In the genomic region with DNA sequence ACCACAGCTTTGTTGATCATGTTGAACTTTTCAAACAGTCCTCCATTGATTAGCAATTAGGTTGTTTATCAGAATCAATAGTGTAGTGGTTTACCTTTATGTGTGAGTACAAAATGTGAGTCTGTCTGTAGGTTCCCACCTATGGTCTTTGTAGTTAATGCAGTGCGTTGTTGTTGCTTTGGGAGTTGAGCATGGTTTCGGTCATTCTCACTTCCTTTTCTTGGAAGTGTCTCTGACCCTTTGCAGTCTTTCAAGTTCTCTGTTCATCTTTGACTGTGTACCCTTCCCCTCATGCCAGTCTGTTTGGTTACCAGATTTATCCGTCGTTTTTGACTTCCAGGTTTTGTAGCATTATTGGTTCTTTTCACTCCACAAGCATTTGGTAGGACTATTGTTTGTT, we compare ENCODE assay signal across 22 mouse cellular contexts.
DNase-seq lines count a peak whose midpoint lies in the region; ATAC-seq and TF ChIP-seq lines count a peak whose summit lies in the region.
"Had no signal": no experiment of that assay in that cellular context is flagged by ENCODE, and none has a peak within 500 bp of the region (broad histone marks: within the 10 kb centered on the region; RNA-seq: fewer than 3 reads in every experiment).

No protein-coding gene starts in this region.

- H3K27ac ChIP-seq in small intestine, adult 2 months (ENCODE audit: insufficient read depth, low read depth, low read length), result peak overlapping the region; percentile 12; the same call in 1 of the 2 replicates
- no peak overlapping the region for H3K27ac ChIP-seq in intestine, embryonic 15.5 days
- H3K27ac ChIP-seq: forebrain, embryonic 10.5 days; forebrain, embryonic 13.5 days; heart, embryonic 15.5 days; hindbrain, embryonic 12.5 days; hindbrain, embryonic 15.5 days had no signal

- H3K9ac ChIP-seq in intestine, embryonic 15.5 days, result no peak overlapping the region
- H3K9ac ChIP-seq: forebrain, embryonic 13.5 days; heart, embryonic 12.5 days; heart, embryonic 15.5 days; hindbrain, embryonic 12.5 days; hindbrain, embryonic 15.5 days had no signal

- peaks cover 15% of the 10 kb centered on the region for H3K36me3 ChIP-seq in small intestine, adult 2 months (ENCODE audit: control insufficient read depth, insufficient read depth, low read length)
- H3K36me3 ChIP-seq in intestine, embryonic 15.5 days, result peaks cover 4% of the 10 kb centered on the region; the same call in 1 of the 2 replicates
- H3K36me3 ChIP-seq: forebrain, embryonic 10.5 days; heart, embryonic 15.5 days had no signal

- no peaks in the 10 kb centered on the region for H3K27me3 ChIP-seq in small intestine, adult 2 months (ENCODE audit: control insufficient read depth, insufficient read depth, low read length)
- no peaks in the 10 kb centered on the region for H3K27me3 ChIP-seq in intestine, embryonic 15.5 days (replicated peaks)
- H3K27me3 ChIP-seq: forebrain, embryonic 13.5 days; heart, embryonic 12.5 days; heart, embryonic 15.5 days; hindbrain, embryonic 12.5 days; hindbrain, embryonic 15.5 days had no signal

- H3K9me3 ChIP-seq in intestine, embryonic 15.5 days, result no peaks in the 10 kb centered on the region
- H3K9me3 ChIP-seq: forebrain, embryonic 10.5 days; forebrain, embryonic 13.5 days; heart, embryonic 12.5 days; heart, embryonic 15.5 days; hindbrain, embryonic 12.5 days; hindbrain, embryonic 15.5 days had no signal

- DNase-seq in heart, adult 11 months, result peak; percentile 66
- no peak for DNase-seq in heart, postnatal 14 days
- DNase-seq in spleen, postnatal 36 days (ENCODE audit: low spot score in 2 of 2), result peak; percentile 49 to 50
- no peak for DNase-seq in spleen, postnatal 14 days (ENCODE audit: low spot score in 2 of 2)
- DNase-seq in retina, embryonic 14.5 days (ENCODE audit: low spot score), result no peak
- DNase-seq: adrenal gland, adult 2 months; adrenal gland, postnatal 14 days; cerebellum, adult 11-12 months; cerebellum, adult 8-10 months; cerebellum, postnatal 10 days; cerebellum, postnatal 36 days; gastrocnemius, postnatal 14 days; heart, postnatal 10 days had no signal

- 81% methylated on average over 4 of the region's 4 CpGs for WGBS in small intestine, adult 2 months
- 77% methylated on average over 4 of the region's 4 CpGs for WGBS in intestine, embryonic 15.5 days

- ATAC-seq in intestine, embryonic 15.5 days, result no peak
- ATAC-seq: forebrain, embryonic 13.5 days; forebrain, embryonic 16.5 days had no signal

- H3K4me1 ChIP-seq in small intestine, adult 2 months (ENCODE audit: control insufficient read depth, insufficient read depth, insufficient read length, low read length), result peaks cover 15% of the 10 kb centered on the region
- peaks cover 8% of the 10 kb centered on the region for H3K4me1 ChIP-seq in intestine, embryonic 15.5 days (replicated peaks)

- TF ChIP-seq CTCF in small intestine, adult 2 months (IDR thresholded peaks at IDR 0.05; ENCODE audit: extremely low read depth, insufficient read length, insufficient replicate concordance, low read depth, low read length), result no peak

- intact Hi-C loops in heart, postnatal 14 days (cut with DNase I), result loop anchor here (2.0 to 5.0 kb wide), 2 partner anchors 41 to 61 kb away; no protein-coding TSS in a partner anchor

- no peak overlapping the region for H3K4me3 ChIP-seq in small intestine, adult 2 months (ENCODE audit: low read depth, low read length)
- H3K4me3 ChIP-seq in intestine, embryonic 15.5 days (replicated peaks), result no peak overlapping the region
- H3K4me3 ChIP-seq: forebrain, embryonic 10.5 days; forebrain, embryonic 13.5 days; heart, embryonic 12.5 days; heart, embryonic 15.5 days; hindbrain, embryonic 12.5 days; hindbrain, embryonic 15.5 days had no signal

- no peak for TF ChIP-seq POLR2A in small intestine, adult 2 months (IDR thresholded peaks at IDR 0.05; ENCODE audit: low read depth, low read length)

- H3K4me2 ChIP-seq in intestine, embryonic 15.5 days (replicated peaks), result no peak overlapping the region
- H3K4me2 ChIP-seq: forebrain, embryonic 13.5 days; heart, embryonic 12.5 days; heart, embryonic 15.5 days; hindbrain, embryonic 12.5 days; hindbrain, embryonic 15.5 days had no signal

Comparison
In these comparisons a context has a peak if more than half of its experiments do, and no peak if none do; other contexts are left out.
1. DNase-seq: peak in heart, adult 11 months (single experiment) and spleen, postnatal 36 days (2 of 2); none in heart, postnatal 14 days (0 of 2), spleen, postnatal 14 days (0 of 2) and retina, embryonic 14.5 days (single experiment).